ENCODE assay signal across 10 mouse cellular contexts in the genomic region with DNA sequence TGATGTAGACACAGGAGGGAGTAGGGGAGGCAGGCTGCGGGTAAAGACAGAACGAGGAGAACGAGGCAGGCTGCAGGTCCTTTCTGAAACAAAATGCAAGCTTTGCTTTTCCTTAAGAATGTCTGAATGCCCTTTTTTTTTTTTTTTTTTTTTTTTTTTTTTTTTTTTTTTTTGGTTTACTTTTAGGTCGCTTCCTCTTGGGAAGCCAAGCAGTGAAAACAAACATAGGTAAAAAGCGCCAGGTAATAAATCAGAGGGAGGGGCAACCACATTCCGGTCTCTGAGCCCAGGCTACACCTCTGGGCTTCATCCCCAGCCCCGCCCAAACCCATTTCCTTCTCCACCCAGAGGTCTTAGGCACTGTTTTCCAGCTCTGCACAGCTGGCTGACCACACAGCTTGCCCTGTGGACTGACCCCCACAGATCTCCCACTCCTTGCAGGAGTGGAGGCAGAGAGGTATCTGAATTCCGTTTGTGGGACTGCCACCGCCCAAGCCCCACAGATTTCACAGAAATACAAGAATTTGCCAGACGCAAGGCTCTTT. TPM values are rescaled to one million over a fixed set of nuclear protein-coding genes. Genes with fewer than 3 reads are reported as not detected.
DNase-seq lines count a peak whose midpoint lies in the region; ATAC-seq and TF ChIP-seq lines count a peak whose summit lies in the region.
"Had no signal": no experiment of that assay in that cellular context is flagged by ENCODE, and none has a peak within 500 bp of the region (broad histone marks: within the 10 kb centered on the region; RNA-seq: fewer than 3 reads in every experiment).

No protein-coding gene starts in this region.

- H3K27me3 ChIP-seq in megakaryocyte, embryonic 14.5 days (replicated peaks): peaks cover 70% of the 10 kb centered on the region
- peaks cover 11% of the 10 kb centered on the region for H3K27me3 ChIP-seq in heart, embryonic 13.5 days (replicated peaks)
- no peaks in the 10 kb centered on the region for H3K27me3 ChIP-seq in stomach, postnatal 0 days (ENCODE audit: control insufficient read depth, insufficient read depth, low read length)
- no peaks in the 10 kb centered on the region; the same call in 1 of the 2 replicates for H3K27me3 ChIP-seq in midbrain, embryonic 11.5 days (ENCODE audit: control insufficient read depth, insufficient read depth, low read length)

- H3K4me2 ChIP-seq in heart, embryonic 13.5 days: peak overlapping the region; percentile 76
- peak overlapping the region; percentile 56 for H3K4me2 ChIP-seq in stomach, postnatal 0 days (replicated peaks; ENCODE audit: low read depth)
- H3K4me2 ChIP-seq in midbrain, embryonic 11.5 days: no peak overlapping the region

- no peak for TF ChIP-seq CTCF in stomach, postnatal 0 days (IDR thresholded peaks at IDR 0.05; ENCODE audit: low read depth)

- H3K4me1 ChIP-seq in megakaryocyte, embryonic 14.5 days: peaks cover 19% of the 10 kb centered on the region
- peaks cover 11% of the 10 kb centered on the region for H3K4me1 ChIP-seq in heart, embryonic 13.5 days
- no peaks in the 10 kb centered on the region for H3K4me1 ChIP-seq in stomach, postnatal 0 days (replicated peaks; ENCODE audit: control insufficient read depth, insufficient read depth)
- peaks cover 10% of the 10 kb centered on the region for H3K4me1 ChIP-seq in midbrain, embryonic 11.5 days (ENCODE audit: control insufficient read depth, insufficient read depth, low read length)

- peak overlapping the region; percentile 81 for H3K9ac ChIP-seq in heart, embryonic 13.5 days
- H3K9ac ChIP-seq in stomach, postnatal 0 days (ENCODE audit: low read length): peak overlapping the region; percentile 62
- H3K9ac ChIP-seq in midbrain, embryonic 11.5 days (ENCODE audit: low read length): no peak overlapping the region

- H3K27ac ChIP-seq in heart, embryonic 13.5 days (replicated peaks): no peak overlapping the region
- peak overlapping the region; percentile 88 for H3K27ac ChIP-seq in stomach, postnatal 0 days (replicated peaks)
- no peak overlapping the region for H3K27ac ChIP-seq in midbrain, embryonic 11.5 days (ENCODE audit: low read depth, low read length)
- H3K27ac ChIP-seq: macrophage had no signal

- H3K4me3 ChIP-seq in megakaryocyte, embryonic 14.5 days (replicated peaks): peak overlapping the region; percentile 18
- peak overlapping the region; percentile 66 for H3K4me3 ChIP-seq in heart, embryonic 13.5 days
- peak overlapping the region; percentile 45 for H3K4me3 ChIP-seq in stomach, postnatal 0 days (ENCODE audit: low read depth, low read length)
- no peak overlapping the region for H3K4me3 ChIP-seq in midbrain, embryonic 11.5 days (ENCODE audit: low read depth, low read length)

- peak; percentile 69 for DNase-seq in large intestine, adult 2 months (ENCODE audit: low read depth, low spot score)
- DNase-seq in stomach, postnatal 0 days (ENCODE audit: low spot score): peak; percentile 53
- DNase-seq in ovary, adult 18-20 months (ENCODE audit: low spot score): no peak
- no peak for DNase-seq in adrenal gland, postnatal 14 days
- no peak for DNase-seq in midbrain, embryonic 11.5 days (ENCODE audit: low spot score, missing footprints)

- WGBS in heart, embryonic 13.5 days: 30% methylated on average over 10 of the region's 10 CpGs
- WGBS in large intestine, adult 2 months: 25% methylated on average over 10 of the region's 10 CpGs
- WGBS in stomach, postnatal 0 days: 40% methylated on average over 10 of the region's 10 CpGs
- WGBS in midbrain, embryonic 11.5 days: 67% methylated on average over 10 of the region's 10 CpGs

- no peak for ATAC-seq in megakaryocyte, adult 5-6 weeks (ENCODE audit: poor library complexity, severe bottlenecking)
- ATAC-seq in heart, embryonic 13.5 days (ENCODE audit: extremely low read depth, insufficient number of reproducible peaks, low FRiP score, low TSS enrichment): no peak
- peak; percentile 55 for ATAC-seq in stomach, postnatal 0 days (ENCODE audit: low FRiP score, low TSS enrichment)
- no peak for ATAC-seq in midbrain, embryonic 11.5 days (ENCODE audit: low FRiP score)

- H3K36me3 ChIP-seq in megakaryocyte, embryonic 14.5 days (replicated peaks; ENCODE audit: low read length): no peaks in the 10 kb centered on the region
- no peaks in the 10 kb centered on the region for H3K36me3 ChIP-seq in heart, embryonic 13.5 days
- no peaks in the 10 kb centered on the region for H3K36me3 ChIP-seq in stomach, postnatal 0 days (ENCODE audit: control insufficient read depth, insufficient read depth, low read length)
- H3K36me3 ChIP-seq in midbrain, embryonic 11.5 days (ENCODE audit: control insufficient read depth, insufficient read depth, low read length): peaks cover 3% of the 10 kb centered on the region; the same call in 1 of the 2 replicates

- H3K9me3 ChIP-seq in megakaryocyte, embryonic 14.5 days: peaks cover 19% of the 10 kb centered on the region
- no peaks in the 10 kb centered on the region for H3K9me3 ChIP-seq in heart, embryonic 13.5 days
- H3K9me3 ChIP-seq in stomach, postnatal 0 days (ENCODE audit: control insufficient read depth, low read length): no peaks in the 10 kb centered on the region
- no peaks in the 10 kb centered on the region for H3K9me3 ChIP-seq in midbrain, embryonic 11.5 days (ENCODE audit: control insufficient read depth, low read length)

- no peak for TF ChIP-seq EP300 in stomach, postnatal 0 days (optimal IDR thresholded peaks at IDR 0.05)

RNA-seq across cellular contexts. Expression of gene Gm6525, which starts 15.8 kb away (rescaled TPM):
- polyA plus RNA-seq in megakaryocyte, embryonic 14.5 days (2012; ENCODE audit: insufficient read depth, low replicate concordance): not detected in 2 replicates
- 0.27 TPM in 1 of 2 replicates, not detected in the other for total RNA-seq in megakaryocyte, adult 5-6 weeks (2015)
- not detected in 2 replicates for total RNA-seq in megakaryocyte, adult 5-6 weeks (2017)
- polyA plus RNA-seq in heart, embryonic 13.5 days (2015; fragmentation: Nextera tagmentation; extraction: Ambion mirVana): 0.24 and 0.28 TPM in 2 replicates
- not detected in 2 replicates for polyA plus RNA-seq in large intestine, adult 2 months (2012; rRNA removed)
- 0.75 and 0.88 TPM in 2 replicates for polyA plus RNA-seq in stomach, postnatal 0 days (2015; fragmentation: Nextera tagmentation; extraction: Ambion mirVana)
- 0.33 TPM in 1 of 2 replicates, not detected in the other for total RNA-seq in adrenal gland, postnatal 14 days (2021)
- 0.83 and 1.4 TPM in 2 replicates for polyA plus RNA-seq in midbrain, embryonic 11.5 days (2014; fragmentation: Nextera tagmentation; extraction: Ambion mirVana)
- total RNA-seq: heart, adult 18-20 months had no signal
- polyA plus RNA-seq: macrophage had no signal

RNA-seq across cellular contexts. Expression of gene Mnd1, which starts 34.1 kb away (rescaled TPM):
- polyA plus RNA-seq in megakaryocyte, embryonic 14.5 days (2012; ENCODE audit: insufficient read depth, low replicate concordance): 2.8 TPM in 1 of 2 replicates, not detected in the other
- total RNA-seq in megakaryocyte, adult 5-6 weeks (2015): 5.8 and 7.1 TPM in 2 replicates
- total RNA-seq in megakaryocyte, adult 5-6 weeks (2017): 7.4 and 7.6 TPM in 2 replicates
- polyA plus RNA-seq in heart, embryonic 13.5 days (2015; fragmentation: Nextera tagmentation; extraction: Ambion mirVana): 7.6 and 9.2 TPM in 2 replicates
- polyA plus RNA-seq in large intestine, adult 2 months (2012; rRNA removed): 0.63 TPM in 2 replicates
- polyA plus RNA-seq in stomach, postnatal 0 days (2015; fragmentation: Nextera tagmentation; extraction: Ambion mirVana): 9.7 and 10.7 TPM in 2 replicates
- 23.0 and 27.2 TPM in 2 replicates for total RNA-seq in adrenal gland, postnatal 14 days (2021)
- 9.0 and 10.8 TPM in 2 replicates for polyA plus RNA-seq in midbrain, embryonic 11.5 days (2014; fragmentation: Nextera tagmentation; extraction: Ambion mirVana)

Comparison
In these comparisons a context has a peak if more than half of its experiments do, and no peak if none do; other contexts are left out.
1. DNase-seq: peak in large intestine, adult 2 months (single experiment) and stomach, postnatal 0 days (single experiment); none in ovary, adult 18-20 months (single experiment), adrenal gland, postnatal 14 days (single experiment) and midbrain, embryonic 11.5 days (single experiment).